Mouse (Mus musculus): ENCODE measurements around the gene Mapk8ip2.

Mapk8ip2 gene

DNA sequence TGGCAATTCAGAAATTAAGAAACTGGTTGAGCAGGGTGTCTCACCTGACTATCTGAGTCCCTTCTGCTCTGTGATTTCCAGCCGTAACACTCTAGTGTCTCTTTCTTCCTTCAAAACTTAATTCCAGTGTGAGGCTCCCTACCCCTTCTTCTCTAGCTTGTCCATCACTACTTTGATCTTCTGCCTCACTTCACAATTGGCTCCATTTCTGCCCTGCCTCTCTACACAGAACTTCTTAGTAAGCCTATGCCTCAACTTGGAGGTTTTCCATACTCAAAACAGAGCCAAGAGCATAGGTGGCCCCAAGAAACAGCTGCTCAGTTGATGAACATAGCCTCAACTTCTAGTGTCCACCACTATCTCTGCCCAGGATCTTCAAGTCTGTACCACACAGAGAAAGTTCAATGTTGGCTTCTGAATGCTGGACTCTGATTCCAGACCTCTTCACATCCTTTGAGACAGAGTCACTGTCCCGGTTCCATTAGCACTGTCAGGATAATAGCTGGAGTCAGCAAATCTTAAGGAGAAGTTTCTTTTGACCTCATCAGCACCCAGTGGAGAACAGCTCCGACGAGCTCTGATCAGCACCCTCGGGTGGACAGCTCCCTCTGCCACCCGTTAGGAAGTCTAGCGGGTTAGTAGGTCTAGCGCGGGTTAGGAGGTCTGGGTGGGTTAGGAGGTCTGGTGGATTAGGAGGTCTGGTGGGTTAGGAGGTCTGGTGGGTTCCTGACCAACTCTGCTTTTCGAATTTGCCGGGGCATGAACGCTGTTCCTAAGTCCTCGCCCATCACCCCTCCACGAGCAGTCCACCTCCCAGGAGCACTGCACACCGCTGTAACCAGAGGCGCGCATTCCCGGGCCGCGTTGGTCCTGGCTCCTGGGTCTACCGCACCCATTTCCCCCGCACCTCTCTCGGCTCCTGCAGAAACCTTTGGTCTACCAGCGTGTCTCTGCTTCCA is 528 bp upstream of the Mapk8ip2 start:
- DNase-seq: peak; percentile 65

DNA sequence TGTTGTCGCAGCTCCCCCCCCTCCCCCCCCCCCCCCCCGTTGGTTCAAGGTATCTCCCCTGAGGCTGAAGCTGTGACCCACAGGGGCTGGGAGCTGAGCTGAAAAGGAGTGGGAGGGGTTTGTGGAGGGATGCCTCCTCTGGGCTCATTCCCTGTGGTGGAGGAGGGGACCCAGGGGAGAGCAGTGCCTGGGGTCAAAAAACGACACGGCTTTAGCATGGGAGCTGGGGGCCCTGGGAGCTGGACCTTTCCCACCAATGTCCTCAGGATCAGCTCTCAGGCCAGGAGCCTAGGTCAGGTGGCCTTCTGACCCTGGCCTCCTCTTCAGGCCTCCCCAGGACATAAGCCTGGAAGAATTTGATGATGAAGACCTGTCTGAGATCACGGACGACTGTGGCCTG is 1.1 kb downstream of the Mapk8ip2 start:
- DNase-seq: no peak

- DNase-seq: no peak
Observed at GRCm38 (mm10) chr15:89455642-89456041, 1.9 kb downstream of the Mapk8ip2 start.

DNA sequence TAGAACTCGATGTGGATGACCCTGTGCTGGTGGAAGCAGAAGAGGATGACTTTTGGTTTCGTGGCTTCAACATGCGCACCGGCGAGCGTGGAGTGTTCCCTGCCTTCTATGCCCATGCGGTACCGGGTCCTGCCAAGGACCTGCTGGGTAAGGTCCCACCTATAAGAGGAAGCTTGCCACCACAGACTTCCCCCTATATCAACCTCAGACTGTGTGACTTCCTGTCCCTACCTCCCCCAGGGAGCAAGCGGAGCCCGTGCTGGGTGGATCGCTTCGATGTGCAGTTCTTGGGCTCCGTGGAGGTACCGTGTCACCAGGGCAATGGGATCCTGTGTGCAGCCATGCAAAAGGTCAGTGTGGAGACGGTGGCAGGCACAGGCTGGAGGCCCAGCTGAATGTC is 5.2 kb downstream of the Mapk8ip2 start:
- no peak for DNase-seq

GRCm38 (mm10) chr15:89459821-89460220 is 6.1 kb downstream of the Mapk8ip2 start:
- DNase-seq: no peak

- DNase-seq: no peak
Observed at GRCm38 (mm10) chr15:89460298-89460697, 6.6 kb downstream of the Mapk8ip2 start.

DNA sequence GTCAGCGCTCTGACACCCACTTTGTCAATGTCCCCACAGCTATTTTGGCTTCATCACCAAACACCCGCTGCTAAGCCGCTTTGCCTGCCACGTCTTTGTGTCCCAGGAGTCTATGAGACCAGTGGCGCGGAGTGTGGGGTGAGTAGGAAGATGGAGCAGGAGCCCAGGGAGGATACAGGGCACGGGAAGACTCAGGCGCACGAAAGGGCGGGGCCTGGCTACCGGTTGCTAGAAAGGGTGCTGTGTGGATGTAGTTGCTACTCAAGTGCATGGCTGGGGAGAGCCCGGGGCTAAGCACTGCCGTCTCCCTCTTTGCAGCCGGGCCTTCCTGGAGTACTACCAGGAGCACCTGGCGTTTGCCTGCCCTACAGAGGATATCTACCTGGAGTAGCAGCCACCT is 7.6 kb downstream of the Mapk8ip2 start:
- no peak for DNase-seq

DNA sequence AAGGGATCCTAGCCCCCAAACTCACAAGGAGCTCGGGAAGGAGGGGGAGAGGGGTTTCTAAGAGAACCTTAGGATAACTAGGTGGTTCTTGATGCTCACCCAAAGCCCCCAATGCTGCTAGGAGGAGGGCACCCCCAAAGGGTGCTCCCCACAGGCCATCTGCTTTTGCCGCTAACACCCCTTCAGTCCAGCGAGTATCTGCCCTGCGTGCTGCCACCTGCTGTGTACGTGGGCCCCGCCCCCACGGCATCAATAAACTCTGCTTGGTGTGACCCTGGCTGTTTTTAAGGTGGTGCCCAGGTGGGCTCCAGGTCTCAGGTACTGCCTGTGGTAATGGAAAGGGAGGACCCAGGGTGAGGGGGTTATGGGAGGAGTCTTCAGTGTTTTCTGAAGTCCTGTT is 8.5 kb downstream of the Mapk8ip2 start:
- no peak for DNase-seq

- DNase-seq: peak; percentile 31
Observed at GRCm38 (mm10) chr15:89463334-89464235, 9.9 kb downstream of the Mapk8ip2 start.

- DNase-seq: no peak
Observed at GRCm38 (mm10) chr15:89465052-89465451, 11.3 kb downstream of the Mapk8ip2 start.

- no peak for DNase-seq
Observed at GRCm38 (mm10) chr15:89468577-89468976, 14.9 kb downstream of the Mapk8ip2 start.

GRCm38 (mm10) chr15:89471476-89471875 is 17.8 kb downstream of the Mapk8ip2 start:
- no peak for DNase-seq

GRCm38 (mm10) chr15:89473370-89473769 is 19.7 kb downstream of the Mapk8ip2 start:
- DNase-seq: no peak

DNA sequence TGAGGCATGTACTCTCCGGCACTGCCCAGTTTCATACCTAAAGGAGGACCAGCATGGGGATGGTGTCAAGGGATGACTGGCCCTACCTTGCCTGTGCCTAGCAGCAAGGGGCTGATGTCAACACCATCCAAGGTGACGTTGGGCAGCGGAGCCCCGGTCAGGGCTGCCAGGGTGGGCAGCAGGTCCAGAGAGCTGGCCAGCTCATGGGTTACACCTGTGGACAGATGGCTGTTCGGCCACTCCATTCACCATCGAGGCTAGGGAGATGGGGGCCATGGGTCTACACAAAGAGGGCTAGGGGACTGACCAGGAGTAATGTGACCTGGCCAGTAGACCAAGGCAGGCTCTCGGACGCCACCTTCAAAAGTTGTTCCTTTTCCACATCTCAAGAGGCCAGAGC is 20.2 kb downstream of the Mapk8ip2 start:
- no peak for DNase-seq

DNA sequence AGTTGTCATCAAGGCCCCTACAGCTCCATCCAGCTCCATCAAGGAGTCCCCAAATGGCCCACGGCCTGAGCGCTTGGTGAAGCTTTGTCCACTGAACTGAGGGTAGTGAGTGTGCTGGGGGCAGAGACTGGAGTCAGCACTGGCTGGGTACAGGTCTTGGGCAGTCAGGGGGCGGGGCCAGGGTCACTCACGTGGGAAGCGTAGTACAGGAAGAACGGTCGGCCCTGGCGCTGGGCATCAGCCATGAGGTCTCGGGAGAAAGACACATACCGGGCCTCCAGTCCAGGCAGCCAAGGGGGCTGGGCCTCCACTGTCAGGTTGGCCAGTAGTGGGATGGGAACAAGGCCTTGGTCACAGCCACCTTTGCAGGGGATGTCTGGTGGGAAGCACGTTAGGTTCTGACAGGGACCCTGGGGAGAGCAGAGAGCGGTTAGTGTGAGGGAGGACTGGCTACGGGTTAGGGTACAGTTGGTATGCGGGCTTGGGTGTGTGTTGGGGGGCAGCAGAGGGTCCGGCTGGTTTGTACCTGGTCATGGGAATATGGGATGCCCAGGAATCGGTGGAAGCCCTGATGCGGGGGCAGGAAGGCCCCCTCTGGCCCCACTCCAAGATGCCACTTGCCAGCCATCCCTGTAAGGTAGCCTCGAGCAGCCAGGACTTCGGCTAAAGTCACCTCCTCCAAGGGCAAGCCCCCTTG is 21.0 kb downstream of the Mapk8ip2 start:
- no peak for DNase-seq

- no peak for DNase-seq
Observed at GRCm38 (mm10) chr15:89475293-89475600, 21.5 kb downstream of the Mapk8ip2 start.

DNA sequence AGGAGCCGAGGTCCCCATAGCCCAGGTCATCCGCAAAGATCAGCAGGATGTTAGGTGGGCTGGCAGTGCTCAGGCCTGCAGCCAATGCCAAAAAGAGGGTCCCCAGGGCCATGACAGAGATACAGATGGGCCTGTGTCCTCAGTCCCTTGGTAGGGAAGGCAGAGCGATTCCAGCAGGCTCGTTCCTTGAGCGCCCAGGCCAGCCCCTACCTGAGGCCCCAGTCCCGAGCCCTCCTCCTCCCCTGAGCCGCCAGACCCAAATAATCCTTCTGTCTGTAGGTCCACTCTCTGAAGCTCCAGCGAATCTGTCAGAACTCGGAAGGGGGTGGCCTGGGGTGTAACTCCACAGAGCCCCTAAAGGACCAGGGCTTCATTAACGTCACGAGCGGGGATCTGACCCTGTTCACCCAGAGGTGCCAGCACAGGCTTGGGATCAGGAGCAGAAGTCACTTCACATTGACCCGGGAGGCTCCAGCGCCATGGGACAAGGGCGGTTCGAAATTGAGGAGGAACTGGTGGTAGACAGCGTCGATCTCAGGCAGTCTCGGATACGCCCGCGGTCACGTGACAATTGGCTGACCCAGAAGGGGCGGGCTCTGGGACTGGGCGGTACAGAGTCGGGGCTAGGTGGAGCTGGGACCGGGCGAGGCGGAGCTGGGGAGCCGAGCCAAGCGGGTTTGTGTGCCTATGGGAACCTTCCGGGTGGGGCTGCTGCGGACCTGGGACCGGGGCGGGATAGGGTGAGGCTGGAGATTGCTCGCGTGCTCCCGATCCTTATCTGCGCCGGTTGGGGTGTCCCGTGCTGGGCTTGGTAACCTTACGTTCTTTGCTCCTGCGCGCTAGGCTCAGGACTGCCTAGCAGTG is 22.1 kb downstream of the Mapk8ip2 start:
- DNase-seq: peak; percentile 95

DNA sequence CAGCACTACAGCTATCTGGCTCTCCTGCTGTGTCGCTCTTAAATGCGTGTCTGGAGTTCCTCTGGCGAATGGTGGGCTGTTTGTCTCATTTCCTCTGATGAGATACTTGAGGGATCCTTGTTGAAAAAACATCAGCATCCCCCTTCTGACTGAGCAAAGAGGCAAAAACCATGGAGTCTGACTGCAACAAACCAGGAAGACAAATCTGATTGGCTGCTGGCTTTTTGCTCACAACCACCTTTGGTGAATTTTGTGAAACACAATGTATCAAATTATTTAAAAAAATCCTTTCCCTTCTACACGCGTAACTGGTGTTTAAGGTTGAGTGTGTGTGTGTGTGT is 22.7 kb downstream of the Mapk8ip2 start:
- DNase-seq: no peak

DNA sequence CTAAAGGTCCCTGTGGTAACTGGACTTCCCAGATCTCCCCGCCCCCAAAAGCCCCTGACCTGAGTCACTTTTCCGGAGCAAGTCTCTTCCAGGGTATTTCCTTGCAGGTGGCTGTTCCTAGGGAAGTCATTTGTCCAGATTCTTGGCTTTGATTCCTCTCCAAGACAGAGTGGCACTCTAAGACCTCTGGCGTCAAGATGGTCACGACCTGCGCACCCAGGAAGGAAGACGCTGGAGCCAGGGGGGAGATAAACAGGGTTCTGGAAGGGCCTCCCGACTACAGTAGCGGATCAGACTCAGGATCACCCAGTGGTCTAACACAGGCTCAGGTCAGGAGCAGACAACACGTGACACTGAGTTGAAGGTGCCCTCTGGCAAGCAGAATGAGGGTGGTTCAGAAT is 23.4 kb downstream of the Mapk8ip2 start, which contains the start of gene Arsa:
Gene Arsa, minus strand, starts transcription at position 335 of the 401 bp plus-strand sequence.
- peak; percentile 58 for DNase-seq

- DNase-seq: no peak
Observed at GRCm38 (mm10) chr15:89477806-89478205, 24.1 kb downstream of the Mapk8ip2 start.

DNA sequence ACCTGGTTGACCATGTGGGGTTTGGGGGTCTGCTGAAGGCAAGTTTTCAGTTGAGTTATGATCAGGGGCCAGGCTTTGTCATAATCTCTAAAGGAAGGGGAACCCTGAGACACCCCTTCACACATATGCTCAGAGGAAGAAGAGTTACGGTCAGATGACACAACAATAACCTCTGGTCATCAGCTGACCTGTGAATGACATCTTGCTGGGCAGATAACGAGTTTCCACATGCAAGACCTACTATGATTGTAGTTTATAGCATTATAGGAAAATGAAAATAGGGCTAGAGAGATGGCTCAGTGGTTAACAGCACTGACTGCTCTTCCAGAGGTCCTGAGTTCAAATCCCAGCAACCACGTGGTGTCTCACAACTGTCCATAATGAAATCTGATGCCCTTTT is 24.9 kb downstream of the Mapk8ip2 start:
- no peak for DNase-seq

DNA sequence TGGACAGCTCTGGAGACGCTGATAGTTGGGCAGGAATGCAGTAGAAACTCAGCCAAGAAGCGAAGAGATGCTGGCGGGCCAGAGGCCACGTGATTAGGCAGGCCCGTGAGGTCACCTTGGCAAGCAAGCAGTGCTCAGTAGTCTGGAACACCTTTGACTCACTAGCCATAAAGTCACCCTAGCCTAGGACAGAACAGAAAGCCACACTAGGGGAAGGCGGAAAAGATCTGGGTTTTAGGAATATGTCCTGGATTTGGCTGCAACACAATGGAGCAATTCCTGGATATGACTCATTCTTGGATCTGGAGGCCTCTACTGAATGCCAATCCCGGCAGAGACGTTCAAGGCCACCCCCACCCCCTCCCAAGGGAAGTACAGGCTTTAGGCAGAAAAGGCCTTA is 26.9 kb downstream of the Mapk8ip2 start:
- peak; percentile 83 for DNase-seq

All from kidney, adult 18-20 months (tissue).